Mouse (Mus musculus) splenic B cell, adult 2 months (primary cell): ENCODE data around the gene Prmt1.

Source experiments
- DNase-seq: peaks from one replicate; pipeline ENCODE4 v3.0.0-alpha.2; 2011; ENCODE audit warnings: low read depth, low spot score
- H3K27me3 ChIP-seq: 2 replicates; pipeline ENCODE4 v1.6.1; 2012; ENCODE audit warnings: mild to moderate bottlenecking, low read length, moderate library complexity, mixed read lengths; ENCODE audit not compliant: control insufficient read depth, poor library complexity, insufficient read depth, severe bottlenecking
- H3K36me3 ChIP-seq: 2 replicates; pipeline ENCODE4 v1.6.1; 2012; ENCODE audit warnings: mild to moderate bottlenecking, low read length, moderate library complexity, mixed read lengths; ENCODE audit not compliant: control insufficient read depth, poor library complexity, insufficient read depth, severe bottlenecking

Prmt1 gene

GRCm38 (mm10) chr7:44957183-44957835 is 29.1 kb downstream of the Prmt1 start:
- H3K36me3 ChIP-seq: no peaks in the 10 kb centered on the region
- no peak for DNase-seq
- H3K27me3 ChIP-seq: no peaks in the 10 kb centered on the region

DNA sequence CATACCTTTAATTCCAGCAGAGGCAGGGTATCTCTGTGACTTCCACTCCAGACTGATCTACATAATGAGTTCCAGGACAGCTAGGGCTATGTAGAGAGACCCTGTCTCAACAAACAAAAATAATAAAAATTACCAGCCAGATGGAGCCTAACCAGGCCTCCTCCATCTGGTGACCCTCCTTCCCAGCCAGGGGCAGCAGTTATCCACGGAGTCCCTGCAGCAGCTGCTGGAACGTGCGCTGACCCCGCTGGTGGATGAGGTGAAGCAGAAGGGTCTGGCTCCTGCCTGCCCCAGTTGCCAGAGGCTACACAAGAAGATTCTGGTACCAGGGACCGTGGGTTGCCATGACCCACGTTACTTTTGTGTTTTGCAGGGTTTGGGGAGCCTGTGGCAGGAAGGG is 30.1 kb downstream of the Prmt1 start:
- DNase-seq: no peak
- no peaks in the 10 kb centered on the region for H3K36me3 ChIP-seq
- H3K27me3 ChIP-seq: no peaks in the 10 kb centered on the region

GRCm38 (mm10) chr7:44955628-44956027 is 30.7 kb downstream of the Prmt1 start:
- Histone ChIP-seq H3K27me3 (no peaks in the 10 kb centered on the region), H3K36me3 (no peaks in the 10 kb centered on the region)
- peak; percentile 69 for DNase-seq

- Histone ChIP-seq H3K36me3 (no peaks in the 10 kb centered on the region), H3K27me3 (no peaks in the 10 kb centered on the region)
- DNase-seq: no peak
Measured at GRCm38 (mm10) chr7:44954091-44954885, 32.1 kb downstream of the Prmt1 start.

- DNase-seq: no peak
- H3K36me3 ChIP-seq: no peaks in the 10 kb centered on the region
- no peaks in the 10 kb centered on the region for H3K27me3 ChIP-seq
Measured at GRCm38 (mm10) chr7:44953561-44953960, 32.8 kb downstream of the Prmt1 start.

- DNase-seq: peak; percentile 74
- Histone ChIP-seq H3K27me3 (no peaks in the 10 kb centered on the region), H3K36me3 (no peaks in the 10 kb centered on the region)
Measured at GRCm38 (mm10) chr7:44952611-44953306, 33.6 kb downstream of the Prmt1 start.

DNA sequence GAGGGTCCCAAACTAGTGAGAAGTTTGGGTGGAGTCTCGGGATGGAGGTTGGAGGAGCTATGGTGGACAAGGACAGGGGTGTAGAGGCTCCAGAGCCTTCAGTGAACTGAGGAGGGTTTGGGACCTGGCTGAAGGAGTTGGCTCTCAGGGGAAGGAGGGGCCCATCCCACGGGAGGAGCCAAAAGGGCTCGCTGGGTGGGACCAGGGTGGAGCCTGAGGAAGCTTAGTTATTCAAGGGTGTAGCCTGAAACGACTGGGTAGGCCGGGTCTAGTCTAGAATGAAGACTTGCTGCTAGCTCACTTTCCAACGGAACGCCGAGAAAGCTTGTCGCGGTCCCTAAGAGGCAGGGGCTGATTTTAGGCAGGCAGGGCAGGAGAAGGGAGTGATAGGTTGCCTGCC is 34.4 kb downstream of the Prmt1 start:
- DNase-seq: peak; percentile 27
- no peaks in the 10 kb centered on the region for H3K36me3 ChIP-seq
- H3K27me3 ChIP-seq: no peaks in the 10 kb centered on the region

DNA sequence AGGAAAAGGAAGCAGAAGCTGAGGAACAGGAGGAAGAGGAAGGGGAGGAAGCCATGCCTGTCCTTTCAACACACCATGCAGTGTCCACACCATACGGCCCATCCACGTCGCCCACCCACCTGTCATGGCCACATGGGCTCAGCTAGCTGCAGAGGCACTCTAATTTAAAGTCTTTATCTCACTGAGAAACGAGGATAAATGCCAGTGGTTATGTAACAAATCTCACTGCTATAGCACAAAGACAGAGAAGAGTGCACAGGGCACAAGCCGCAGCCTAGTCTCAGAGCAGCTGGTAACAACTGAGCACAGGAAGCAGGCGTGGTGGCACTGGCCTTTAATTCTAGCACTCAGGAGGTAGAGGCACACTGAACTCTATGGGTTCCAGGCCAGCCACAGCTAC is 36.4 kb downstream of the Prmt1 start:
- DNase-seq: no peak
- H3K27me3 ChIP-seq: no peaks in the 10 kb centered on the region
- no peaks in the 10 kb centered on the region for H3K36me3 ChIP-seq

- DNase-seq: no peak
- Histone ChIP-seq H3K27me3 (no peaks in the 10 kb centered on the region), H3K36me3 (no peaks in the 10 kb centered on the region)
Measured at GRCm38 (mm10) chr7:44942904-44943303, 43.5 kb downstream of the Prmt1 start, which contains the start of gene Tsks. Gene Tsks (plus strand): TSS chr7:44943204.

DNA sequence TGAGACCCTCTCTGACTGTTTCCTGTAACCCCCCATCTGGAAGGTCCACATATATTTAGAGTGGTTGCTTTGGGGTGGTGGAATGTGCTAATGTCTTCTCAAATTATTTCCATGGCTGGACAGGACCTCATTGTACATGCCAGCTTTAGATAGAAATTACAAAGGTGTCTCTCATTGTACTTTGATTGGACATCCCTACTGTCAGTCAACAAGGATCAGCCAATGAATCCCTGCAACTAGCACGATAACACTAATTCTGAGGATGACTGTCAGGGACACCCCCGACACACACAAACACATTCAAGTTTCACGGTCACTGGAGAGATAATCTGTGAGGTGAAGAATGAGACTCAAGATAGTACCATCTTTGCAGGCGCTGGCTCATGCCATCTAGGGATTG is 47.7 kb downstream of the Prmt1 start:
- DNase-seq: no peak
- Histone ChIP-seq H3K36me3 (no peaks in the 10 kb centered on the region), H3K27me3 (no peaks in the 10 kb centered on the region; the same call in 1 of the 2 replicates)

- peak; percentile 100 for DNase-seq
- no peaks in the 10 kb centered on the region for H3K36me3 ChIP-seq
- no peaks in the 10 kb centered on the region; the same call in 1 of the 2 replicates for H3K27me3 ChIP-seq
Measured at GRCm38 (mm10) chr7:44929204-44930151, 56.9 kb downstream of the Prmt1 start, which contains the start of gene Ap2a1. Gene Ap2a1 (minus strand): TSS chr7:44929496.

DNA sequence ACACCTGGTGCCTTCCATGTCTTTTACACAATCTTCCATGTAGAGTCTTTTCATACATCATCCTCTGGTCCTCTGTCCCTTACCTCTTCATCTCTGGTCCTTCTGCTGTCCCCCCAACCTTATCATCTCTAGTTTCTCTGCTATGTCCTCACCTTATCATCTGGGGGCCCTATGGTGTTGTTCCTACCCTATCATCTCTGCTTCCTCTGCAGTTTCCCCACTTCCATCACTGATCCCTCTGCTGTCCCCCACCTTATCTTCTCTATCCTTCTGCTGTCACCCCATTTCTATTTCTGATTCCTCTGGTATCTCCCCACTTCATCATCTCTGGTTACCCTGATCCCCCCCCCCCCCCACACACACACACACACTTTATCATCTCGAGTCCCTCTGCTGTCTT is 57.8 kb downstream of the Prmt1 start:
- no peak for DNase-seq
- no peaks in the 10 kb centered on the region for H3K36me3 ChIP-seq

More for the DNA sequence above, 57.8 kb downstream of the Prmt1 start:
- no peaks in the 10 kb centered on the region for H3K27me3 ChIP-seq
